Mouse (Mus musculus) G1E (cell line): Measurements from ENCODE around the gene Kmt2b.

Experiments
- CTCF ChIP-seq: IDR thresholded peaks from 2 replicates; pipeline ENCODE4 v1.5.1; 2012; ENCODE audit warnings: low read depth, low read length, inconsistent platforms, mixed read lengths
- GATA1 ChIP-seq: IDR thresholded peaks from 2 replicates; pipeline ENCODE4 v1.6.1; 2012; ENCODE audit warnings: borderline replicate concordance, low read length, inconsistent platforms, mixed read lengths
- GATA2 ChIP-seq: IDR thresholded peaks from 2 replicates; pipeline ENCODE4 v1.6.1; 2012; ENCODE audit warnings: low read depth, low read length, inconsistent platforms, borderline replicate concordance
- POLR2AphosphoS5 ChIP-seq: IDR thresholded peaks from 2 replicates; pipeline ENCODE4 v1.6.1; 2012; ENCODE audit warnings: low read depth, low read length, inconsistent platforms; ENCODE audit not compliant: insufficient replicate concordance
- TAL1 ChIP-seq: conservative IDR thresholded peaks from 2 replicates; pipeline ENCODE4 v1.6.1; 2012; ENCODE audit warnings: low read depth, low read length, inconsistent platforms, mixed read lengths

DNA sequence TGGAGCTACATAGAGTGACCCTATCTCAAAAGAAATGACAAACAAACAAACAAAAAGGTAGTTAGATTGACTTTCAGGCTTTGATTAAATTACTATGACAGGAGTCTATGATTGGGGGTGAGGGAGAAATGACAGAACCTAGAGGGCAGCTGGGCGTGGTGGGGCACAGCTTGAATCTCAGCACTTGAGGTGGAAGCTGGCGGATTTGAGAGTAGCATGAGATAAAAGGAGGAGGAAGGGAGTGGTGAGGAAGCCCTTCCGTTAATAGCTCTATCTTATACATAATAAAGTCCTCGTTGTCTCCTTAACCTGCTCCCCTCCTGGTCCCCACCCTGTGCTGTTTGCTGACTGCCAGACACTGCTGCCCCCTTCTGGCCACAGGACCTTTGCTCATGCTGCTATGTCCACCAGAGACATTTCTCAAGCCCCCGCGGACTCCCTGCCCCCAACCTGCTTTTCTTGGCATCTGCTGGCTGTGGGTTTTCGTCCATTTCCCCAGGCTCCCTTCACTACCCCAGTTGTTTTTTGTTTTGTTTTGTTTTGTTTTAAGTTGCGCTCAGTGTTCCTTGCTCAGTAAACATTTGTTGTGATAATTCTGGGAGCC, 19.3 kb upstream of the Kmt2b start:
- TF ChIP-seq CTCF, result no peak; the same call in 1 of the 2 replicates
- TF ChIP-seq TAL1, result no peak
- no peak for TF ChIP-seq POLR2AphosphoS5
- no peak for TF ChIP-seq GATA1
- TF ChIP-seq GATA2, result no peak
